Mouse (Mus musculus) cortical plate, adult 2 months (tissue): ENCODE results near the gene Mettl7a1.
"Not testable (repeated sequence)": the region's sequence is repeated elsewhere in the genome, so short reads cannot be mapped to it uniquely, and the experiment has no call there.

Experiments used
- CTCF ChIP-seq: fragments of 200-500 bp; IDR thresholded peaks from 2 replicates; pipeline ENCODE4 v1.5.1; 2011; ENCODE audit warnings: mild to moderate bottlenecking, control low read depth, low read length; ENCODE audit not compliant: insufficient read depth; ENCODE audit errors: extremely low read depth
- POLR2A ChIP-seq: fragments of 200-500 bp; IDR thresholded peaks from 2 replicates; pipeline ENCODE4 v1.6.1; 2011; ENCODE audit warnings: mild to moderate bottlenecking, low read length, control low read depth; ENCODE audit not compliant: insufficient read depth; ENCODE audit errors: extremely low read depth

DNA sequence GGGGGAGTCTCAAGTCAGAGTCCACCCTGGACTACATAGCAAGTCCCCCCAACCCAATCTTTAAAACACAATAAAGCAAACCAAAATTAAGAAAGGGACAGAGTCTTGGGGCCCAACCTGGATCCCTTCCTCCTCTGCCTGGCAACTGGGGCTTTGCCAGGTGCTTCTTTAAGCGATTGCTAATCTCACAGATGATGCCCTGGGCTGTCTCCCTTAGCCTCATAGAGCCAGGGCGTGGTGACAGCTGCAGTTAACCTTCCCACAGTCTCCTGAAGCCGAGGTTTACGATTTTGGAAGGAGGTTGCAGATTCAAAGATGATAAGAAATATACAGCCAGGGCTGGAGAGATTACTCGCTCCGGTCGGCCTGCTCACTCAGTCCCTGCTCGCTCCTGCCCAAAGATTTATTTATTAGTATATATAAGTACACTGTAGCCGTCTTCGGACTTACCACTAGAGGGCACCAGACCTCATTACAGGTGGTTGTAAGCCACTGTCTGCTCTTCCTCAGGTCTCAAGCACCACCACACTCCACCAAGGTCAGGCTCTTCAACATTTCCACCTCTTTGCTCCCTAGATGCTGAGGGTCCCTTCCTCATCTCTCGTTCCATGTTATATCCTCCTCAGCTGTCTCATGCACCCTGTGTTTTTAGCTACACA lies 3.6 kb downstream of the Mettl7a1 start:
- peak; percentile 27; the same call in 1 of the 2 replicates for TF ChIP-seq CTCF
- not testable (repeated sequence) for TF ChIP-seq POLR2A
